Comparison of ENCODE assay signal across 21 mouse cellular contexts in genomic region chr14:21383701-21384428, GRCm38 (mm10).
DNase-seq lines count a peak whose midpoint lies in the region; ATAC-seq and TF ChIP-seq lines count a peak whose summit lies in the region.
"Had no signal": no experiment of that assay in that cellular context is flagged by ENCODE, and none has a peak within 500 bp of the region (broad histone marks: within the 10 kb centered on the region; RNA-seq: fewer than 3 reads in every experiment).

No protein-coding gene starts in this region.

- no peak overlapping the region for H3K9ac ChIP-seq in forebrain, embryonic 13.5 days
- no peak overlapping the region for H3K9ac ChIP-seq in neural tube, embryonic 11.5 days (ENCODE audit: low read length)
- H3K9ac ChIP-seq in hindbrain, embryonic 16.5 days (ENCODE audit: low read depth, low read length): no peak overlapping the region
- no peak overlapping the region for H3K9ac ChIP-seq in intestine, postnatal 0 days (ENCODE audit: low read depth, low read length)
- H3K9ac ChIP-seq: heart, embryonic 12.5 days; limb, embryonic 15.5 days; liver, embryonic 14.5 days; lung, embryonic 15.5 days had no signal

- peaks cover 12% of the 10 kb centered on the region for H3K36me3 ChIP-seq in forebrain, embryonic 13.5 days (ENCODE audit: poor library complexity, severe bottlenecking)
- H3K36me3 ChIP-seq in forebrain, embryonic 10.5 days (replicated peaks): peaks cover 18% of the 10 kb centered on the region
- no peaks in the 10 kb centered on the region for H3K36me3 ChIP-seq in neural tube, embryonic 11.5 days (ENCODE audit: control insufficient read depth, insufficient read depth, low read length)
- 0 out of 2 replicates have a peak, but pooled peaks cover 3% of the 10 kb centered on the region for H3K36me3 ChIP-seq in hindbrain, embryonic 16.5 days (ENCODE audit: control insufficient read depth, insufficient read depth, low read length)
- 0 out of 2 replicates have a peak, but pooled peaks cover 4% of the 10 kb centered on the region for H3K36me3 ChIP-seq in intestine, postnatal 0 days (ENCODE audit: control insufficient read depth, insufficient read depth)

- no peak overlapping the region for H3K4me2 ChIP-seq in forebrain, embryonic 13.5 days
- no peak overlapping the region for H3K4me2 ChIP-seq in neural tube, embryonic 11.5 days (ENCODE audit: low read depth)
- H3K4me2 ChIP-seq in hindbrain, embryonic 16.5 days (ENCODE audit: low read length): no peak overlapping the region
- no peak overlapping the region for H3K4me2 ChIP-seq in intestine, postnatal 0 days (replicated peaks; ENCODE audit: low read depth)
- H3K4me2 ChIP-seq: heart, embryonic 12.5 days; limb, embryonic 15.5 days; lung, embryonic 15.5 days had no signal

- WGBS in forebrain, embryonic 13.5 days: 37% methylated on average over 5 of the region's 5 CpGs
- WGBS in forebrain, embryonic 10.5 days: 90% methylated on average over 5 of the region's 5 CpGs
- WGBS in neural tube, embryonic 11.5 days: 82% methylated on average over 5 of the region's 5 CpGs
- WGBS in hindbrain, embryonic 16.5 days: 37% methylated on average over 5 of the region's 5 CpGs
- 93% methylated on average over 5 of the region's 5 CpGs for WGBS in intestine, postnatal 0 days

- TF ChIP-seq CTCF in intestine, postnatal 0 days (IDR thresholded peaks at IDR 0.05; ENCODE audit: low read depth): no peak

- peak overlapping the region; percentile 64 for H3K27ac ChIP-seq in forebrain, embryonic 13.5 days
- no peak overlapping the region for H3K27ac ChIP-seq in forebrain, embryonic 10.5 days
- no peak overlapping the region for H3K27ac ChIP-seq in neural tube, embryonic 11.5 days (ENCODE audit: low read depth, low read length)
- no peak overlapping the region for H3K27ac ChIP-seq in hindbrain, embryonic 16.5 days (ENCODE audit: low read depth, low read length)
- no peak overlapping the region for H3K27ac ChIP-seq in intestine, postnatal 0 days (ENCODE audit: low read depth, low read length)
- H3K27ac ChIP-seq: left cerebral cortex, adult 2 months; limb, embryonic 15.5 days; liver, embryonic 14.5 days; lung, embryonic 15.5 days had no signal

- ATAC-seq in forebrain, embryonic 13.5 days: peak; percentile 68
- no peak for ATAC-seq in neural tube, embryonic 11.5 days (ENCODE audit: insufficient read depth, low FRiP score, low TSS enrichment)
- peak; percentile 56 for ATAC-seq in hindbrain, embryonic 16.5 days
- no peak for ATAC-seq in intestine, postnatal 0 days

- DNase-seq in forebrain, embryonic 10.5 days (ENCODE audit: extremely low spot score, low spot score): no peak
- peak; percentile 16 for DNase-seq in neural tube, embryonic 11.5 days (ENCODE audit: low spot score)
- no peak for DNase-seq in neural tube, embryonic 10.5 days (ENCODE audit: extremely low spot score, low spot score)
- DNase-seq in lung, adult 18-20 months: no peak
- DNase-seq: adrenal gland, postnatal 14 days; cerebellum, adult 9-10 months; heart, adult 11 months; heart, postnatal 10 days; kidney, adult 11 months; lung, postnatal 36 days; thymus, adult 18-20 months; thymus, postnatal 36 days had no signal

- peaks cover 18% of the 10 kb centered on the region for H3K4me1 ChIP-seq in forebrain, embryonic 13.5 days
- H3K4me1 ChIP-seq in forebrain, embryonic 10.5 days: peaks cover 9% of the 10 kb centered on the region; the same call in 1 of the 2 replicates
- H3K4me1 ChIP-seq in neural tube, embryonic 11.5 days (ENCODE audit: control insufficient read depth, insufficient read depth, low read length): no peaks in the 10 kb centered on the region
- no peaks in the 10 kb centered on the region for H3K4me1 ChIP-seq in hindbrain, embryonic 16.5 days (ENCODE audit: control insufficient read depth, insufficient read depth, low read depth, low read length)
- H3K4me1 ChIP-seq in intestine, postnatal 0 days (replicated peaks; ENCODE audit: control insufficient read depth, insufficient read depth, low read length): no peaks in the 10 kb centered on the region
- H3K4me1 ChIP-seq: heart, embryonic 12.5 days; limb, embryonic 15.5 days; lung, embryonic 15.5 days; megakaryocyte, embryonic 14.5 days had no signal

- no peak overlapping the region for H3K4me3 ChIP-seq in forebrain, embryonic 13.5 days
- no peak overlapping the region for H3K4me3 ChIP-seq in forebrain, embryonic 10.5 days
- H3K4me3 ChIP-seq in neural tube, embryonic 11.5 days (ENCODE audit: low read depth, low read length): no peak overlapping the region
- no peak overlapping the region for H3K4me3 ChIP-seq in hindbrain, embryonic 16.5 days (ENCODE audit: low read length)
- no peak overlapping the region for H3K4me3 ChIP-seq in intestine, postnatal 0 days (ENCODE audit: low read depth, low read length)
- H3K4me3 ChIP-seq: heart, embryonic 12.5 days; left cerebral cortex, adult 2 months; limb, embryonic 15.5 days; lung, embryonic 15.5 days; megakaryocyte, embryonic 14.5 days had no signal

- H3K27me3 ChIP-seq in forebrain, embryonic 13.5 days: no peaks in the 10 kb centered on the region
- no peaks in the 10 kb centered on the region for H3K27me3 ChIP-seq in forebrain, embryonic 10.5 days (ENCODE audit: poor library complexity, severe bottlenecking)
- no peaks in the 10 kb centered on the region for H3K27me3 ChIP-seq in neural tube, embryonic 11.5 days (ENCODE audit: control insufficient read depth, insufficient read depth, low read length)
- no peaks in the 10 kb centered on the region for H3K27me3 ChIP-seq in hindbrain, embryonic 16.5 days (replicated peaks; ENCODE audit: control insufficient read depth, insufficient read depth, low read length)
- no peaks in the 10 kb centered on the region for H3K27me3 ChIP-seq in intestine, postnatal 0 days (replicated peaks; ENCODE audit: control insufficient read depth, insufficient read depth, low read length)
- H3K27me3 ChIP-seq: heart, embryonic 12.5 days; limb, embryonic 15.5 days; lung, embryonic 15.5 days; megakaryocyte, embryonic 14.5 days had no signal

- 0 out of 2 replicates have a peak, but pooled peaks cover 4% of the 10 kb centered on the region for H3K9me3 ChIP-seq in forebrain, embryonic 13.5 days (replicated peaks)
- peaks cover 8% of the 10 kb centered on the region; the same call in 1 of the 2 replicates for H3K9me3 ChIP-seq in forebrain, embryonic 10.5 days
- no peaks in the 10 kb centered on the region for H3K9me3 ChIP-seq in neural tube, embryonic 11.5 days (ENCODE audit: control insufficient read depth, low read length)
- H3K9me3 ChIP-seq in hindbrain, embryonic 16.5 days (ENCODE audit: control insufficient read depth, low read length): no peaks in the 10 kb centered on the region
- 0 out of 2 replicates have a peak, but pooled peaks cover 2% of the 10 kb centered on the region for H3K9me3 ChIP-seq in intestine, postnatal 0 days (ENCODE audit: control insufficient read depth)
- H3K9me3 ChIP-seq: limb, embryonic 15.5 days; lung, embryonic 15.5 days had no signal

Comparison
In these comparisons a context has a peak if more than half of its experiments do, and no peak if none do; other contexts are left out.
1. ATAC-seq: peak in forebrain, embryonic 13.5 days (single experiment) and hindbrain, embryonic 16.5 days (single experiment); none in neural tube, embryonic 11.5 days (single experiment) and intestine, postnatal 0 days (single experiment).